Mouse (Mus musculus): ENCODE results near the gene Dclk1.

GRCm38 (mm10) chr3:55396792-55397191 is 154.6 kb downstream of the Dclk1 start:
- TF ChIP-seq POLR2A (IDR thresholded peaks at IDR 0.05; ENCODE audit: insufficient read length, low read depth) (no peak), MAX (IDR thresholded peaks at IDR 0.05; ENCODE audit: low read depth) (no peak)

All from myocyte (in vitro differentiated cells).